Mouse (Mus musculus) stomach, embryonic 14.5 days (tissue): ENCODE measurements around the gene Lyl1. TPM values are rescaled to one million over a fixed set of nuclear protein-coding genes. Genes with fewer than 3 reads are reported as not detected.

Experiments used
- ATAC-seq: fragments of 200-750 bp; cut with Nextera tagmentation; 2 replicates; pipeline ENCODE4 v1.8.0; 2017; ENCODE audit warnings: low read depth, moderate TSS enrichment; ENCODE audit not compliant: insufficient number of reproducible peaks, insufficient read depth, low FRiP score
- H3K27ac ChIP-seq: fragments of 300-500 bp; sonication (generic); 2 replicates; pipeline ENCODE4 v1.5.1; 2014; ENCODE audit warnings: mild to moderate bottlenecking, low read length, moderate library complexity, mixed read lengths
- H3K27me3 ChIP-seq: fragments of 300-500 bp; sonication (generic); 2 replicates; pipeline ENCODE4 v1.6.1; 2014; ENCODE audit warnings: low read length, control low read depth, mixed read lengths; ENCODE audit not compliant: control insufficient read depth, insufficient read depth
- H3K36me3 ChIP-seq: fragments of 300-500 bp; sonication (generic); 2 replicates; pipeline ENCODE4 v1.6.1; 2014; ENCODE audit warnings: mild to moderate bottlenecking, control low read depth, low read length, moderate library complexity, mixed read lengths; ENCODE audit not compliant: control insufficient read depth, insufficient read depth
- H3K4me1 ChIP-seq: fragments of 300-500 bp; sonication (generic); 2 replicates; pipeline ENCODE4 v1.6.1; 2014; ENCODE audit warnings: low read length, control low read depth, mixed read lengths; ENCODE audit not compliant: control insufficient read depth, insufficient read depth
- H3K4me2 ChIP-seq: fragments of 300-500 bp; sonication (generic); replicated peaks from 2 replicates; pipeline ENCODE4 v1.6.1; 2014; ENCODE audit warnings: low read depth, low read length, control low read depth
- H3K4me3 ChIP-seq: fragments of 300-500 bp; sonication (generic); 2 replicates; pipeline ENCODE4 v1.5.1; 2014; ENCODE audit warnings: low read depth, low read length, control low read depth
- H3K9ac ChIP-seq: fragments of 300-500 bp; sonication (generic); replicated peaks from 2 replicates; pipeline ENCODE4 v1.6.1; 2014; ENCODE audit warnings: low read depth, mild to moderate bottlenecking, control low read depth, low read length, moderate library complexity, mixed read lengths
- H3K9me3 ChIP-seq: fragments of 300-500 bp; sonication (generic); 2 replicates; pipeline ENCODE4 v1.6.1; 2016; ENCODE audit warnings: low read depth, low read length, control low read depth; ENCODE audit not compliant: control insufficient read depth
- WGBS: fragments of 180-500 bp; shearing (Covaris S2); extraction: QIAGEN DNeasy Blood & Tissue Kit; methylation state at CpG from one replicate; pipeline ENCODE4 v1.1.7; 2014; 5-methylcytosine and 5-hydroxymethylcytosine counted together
- polyA plus RNA-seq: library from polyadenylated mRNA; unstranded; fragments of >200 nt; fragmentation: Nextera tagmentation; extraction: Ambion mirVana; gene quantifications from 2 replicates; pipeline ENCODE4 v1.2.1, GENCODE M21; 2014

Gene Lyl1
- polyA plus RNA-seq, 1 experiment from 2014 or later, result 4.6 TPM

DNA sequence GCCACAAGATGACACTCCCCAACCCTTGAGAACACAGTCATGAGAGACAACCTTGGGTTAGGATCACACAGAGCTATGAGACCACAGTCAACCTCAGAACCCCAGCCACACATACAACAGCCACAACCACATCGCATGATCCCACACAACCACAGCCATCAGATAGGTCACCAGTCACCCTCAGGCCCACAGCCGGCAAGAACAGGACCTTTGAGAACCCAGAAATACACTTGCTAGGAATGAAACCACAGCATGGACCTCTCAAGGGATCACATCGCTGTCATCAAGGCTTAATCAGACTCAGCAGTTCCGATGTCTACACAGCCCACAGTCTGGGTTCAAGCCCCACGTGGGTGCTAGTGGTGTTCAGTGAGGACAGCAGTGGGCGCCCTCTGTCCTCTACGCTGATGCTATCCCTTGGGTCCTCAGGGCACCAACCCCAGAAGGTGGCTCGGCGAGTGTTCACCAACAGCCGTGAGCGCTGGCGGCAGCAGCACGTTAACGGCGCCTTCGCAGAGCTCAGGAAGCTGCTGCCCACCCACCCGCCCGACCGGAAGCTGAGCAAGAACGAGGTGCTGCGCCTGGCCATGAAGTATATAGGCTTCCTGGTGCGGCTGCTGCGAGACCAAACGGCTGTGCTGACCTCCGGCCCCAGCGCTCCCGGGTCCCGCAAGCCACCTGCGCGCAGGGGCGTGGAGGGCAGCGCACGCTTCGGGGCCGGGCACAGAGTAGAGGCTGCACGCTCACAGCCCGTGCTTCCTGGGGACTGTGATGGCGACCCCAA, 2.4 kb downstream of the Lyl1 start:
- Histone ChIP-seq H3K4me1 (peaks cover 30% of the 10 kb centered on the region), H3K36me3 (peaks cover 13% of the 10 kb centered on the region; the same call in 1 of the 2 replicates), H3K4me2 (peak overlapping the region; percentile 26; the same call in 1 of the 2 replicates), H3K4me3 (0 out of 2 replicates have a peak overlapping the region, but pooled peaks have one; percentile 9), H3K9ac (no peak overlapping the region), H3K9me3 (no peaks in the 10 kb centered on the region), H3K27ac (no peak overlapping the region), H3K27me3 (peaks cover 43% of the 10 kb centered on the region; the same call in 1 of the 2 replicates)
- no peak for ATAC-seq
- WGBS, result 18% methylated on average over 38 of the region's 38 CpGs

DNA sequence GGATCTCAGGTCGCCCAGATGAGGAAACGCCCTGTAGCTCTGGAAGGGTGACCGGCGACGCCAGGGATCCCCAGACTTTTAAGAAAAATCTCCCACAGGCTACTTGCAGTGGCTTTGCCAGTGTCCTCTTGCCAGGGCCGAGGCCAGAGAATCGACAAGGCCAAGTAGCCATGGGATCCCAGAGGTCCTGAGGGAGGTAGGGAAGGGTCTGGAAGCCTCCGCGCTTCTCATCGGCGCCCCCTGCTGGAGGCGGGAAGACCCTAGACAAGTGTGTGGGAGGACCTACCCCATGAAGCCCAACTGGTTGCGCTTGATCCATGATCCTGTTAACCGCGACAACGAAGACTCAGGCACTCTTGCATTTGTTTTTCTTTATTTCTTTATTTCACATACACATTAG, 3.1 kb downstream of the Lyl1 start:
- Histone ChIP-seq H3K9ac (no peak overlapping the region), H3K4me1 (peaks cover 37% of the 10 kb centered on the region), H3K36me3 (peaks cover 9% of the 10 kb centered on the region; the same call in 1 of the 2 replicates), H3K9me3 (no peaks in the 10 kb centered on the region), H3K4me3 (peak overlapping the region; percentile 9; the same call in 1 of the 2 replicates), H3K4me2 (peak overlapping the region; percentile 26; the same call in 1 of the 2 replicates), H3K27ac (no peak overlapping the region), H3K27me3 (peaks cover 43% of the 10 kb centered on the region; the same call in 1 of the 2 replicates)
- 8% methylated on average over 16 of the region's 16 CpGs for WGBS
- no peak for ATAC-seq

DNA sequence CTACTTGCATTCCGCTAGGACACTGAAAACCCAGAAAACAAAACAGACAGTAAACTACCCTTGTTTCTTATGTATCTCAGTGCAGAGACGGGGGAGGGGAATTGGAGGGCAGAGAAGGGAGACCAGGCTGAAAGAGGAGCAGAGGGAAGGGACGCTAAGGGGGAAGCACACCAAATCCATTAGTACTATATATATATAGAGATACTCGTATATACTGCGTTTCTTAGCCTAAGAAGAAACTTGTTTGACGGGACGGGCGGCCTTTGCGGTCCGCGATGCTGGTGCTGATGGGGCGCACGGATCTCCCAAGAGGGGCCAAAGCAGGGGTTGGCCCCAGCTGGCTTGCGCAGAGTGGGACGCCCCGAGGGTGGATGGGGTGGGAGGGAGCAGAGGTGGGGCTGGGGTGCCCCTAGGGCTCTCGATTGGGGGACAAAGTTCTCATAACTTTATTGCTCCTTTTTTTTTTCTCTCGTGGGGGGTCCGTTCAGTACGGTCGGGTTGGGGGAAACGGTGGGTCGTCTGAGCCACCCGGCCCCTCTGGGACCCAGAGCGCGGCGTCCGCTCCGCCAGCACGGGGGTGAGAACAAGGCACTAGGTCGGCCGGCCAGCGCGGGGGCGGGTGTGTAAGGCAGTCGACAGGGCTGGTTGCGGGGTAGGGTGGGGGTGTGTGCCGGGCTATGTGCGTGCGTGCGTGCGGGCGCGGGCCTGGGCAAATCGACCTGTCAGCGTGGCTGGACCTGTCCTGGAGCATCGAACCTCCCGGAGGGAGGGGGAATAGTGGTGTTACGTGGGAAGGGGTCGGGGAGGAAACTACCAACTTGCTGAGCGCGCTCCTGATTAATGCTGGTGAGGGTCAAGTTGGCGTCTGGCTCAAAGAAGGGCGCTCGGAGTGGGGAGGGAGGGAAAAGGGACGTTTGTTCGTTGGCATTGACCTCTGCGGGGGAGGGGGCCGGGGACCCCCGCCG, 3.9 kb downstream of the Lyl1 start:
- peaks cover 40% of the 10 kb centered on the region for H3K4me1 ChIP-seq
- no peak overlapping the region; the same call in 1 of the 2 replicates for H3K9ac ChIP-seq
- H3K27me3 ChIP-seq, result peaks cover 43% of the 10 kb centered on the region; the same call in 1 of the 2 replicates
- no peak overlapping the region for H3K27ac ChIP-seq
- peak overlapping the region; percentile 43 for H3K4me2 ChIP-seq
- peaks cover 9% of the 10 kb centered on the region; the same call in 1 of the 2 replicates for H3K36me3 ChIP-seq
- WGBS, result 6% methylated on average over 61 of the region's 61 CpGs
- no peaks in the 10 kb centered on the region for H3K9me3 ChIP-seq
- no peak for ATAC-seq
- H3K4me3 ChIP-seq, result peak overlapping the region; percentile 20

DNA sequence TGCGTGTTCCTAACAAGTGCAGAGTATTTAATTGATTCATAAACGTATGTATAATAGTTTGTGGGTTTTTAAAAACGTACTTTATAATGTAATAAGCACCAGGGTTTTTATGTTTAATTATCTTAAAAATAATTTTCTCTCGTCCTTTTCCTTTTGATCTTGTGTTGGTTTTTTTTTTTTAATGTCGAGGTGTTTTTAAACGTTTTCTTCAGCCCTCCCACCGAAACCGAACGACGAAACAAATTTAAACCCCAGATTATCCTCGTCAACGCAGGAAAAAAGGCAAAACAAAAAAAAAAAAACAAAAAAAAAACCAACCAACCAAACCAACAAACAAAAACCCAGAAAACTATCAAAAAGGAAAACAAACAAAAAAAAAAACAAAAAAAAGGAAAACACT, 4.7 kb downstream of the Lyl1 start:
- Histone ChIP-seq H3K9ac (no peak overlapping the region; the same call in 1 of the 2 replicates), H3K27me3 (peaks cover 43% of the 10 kb centered on the region; the same call in 1 of the 2 replicates)

DNA sequence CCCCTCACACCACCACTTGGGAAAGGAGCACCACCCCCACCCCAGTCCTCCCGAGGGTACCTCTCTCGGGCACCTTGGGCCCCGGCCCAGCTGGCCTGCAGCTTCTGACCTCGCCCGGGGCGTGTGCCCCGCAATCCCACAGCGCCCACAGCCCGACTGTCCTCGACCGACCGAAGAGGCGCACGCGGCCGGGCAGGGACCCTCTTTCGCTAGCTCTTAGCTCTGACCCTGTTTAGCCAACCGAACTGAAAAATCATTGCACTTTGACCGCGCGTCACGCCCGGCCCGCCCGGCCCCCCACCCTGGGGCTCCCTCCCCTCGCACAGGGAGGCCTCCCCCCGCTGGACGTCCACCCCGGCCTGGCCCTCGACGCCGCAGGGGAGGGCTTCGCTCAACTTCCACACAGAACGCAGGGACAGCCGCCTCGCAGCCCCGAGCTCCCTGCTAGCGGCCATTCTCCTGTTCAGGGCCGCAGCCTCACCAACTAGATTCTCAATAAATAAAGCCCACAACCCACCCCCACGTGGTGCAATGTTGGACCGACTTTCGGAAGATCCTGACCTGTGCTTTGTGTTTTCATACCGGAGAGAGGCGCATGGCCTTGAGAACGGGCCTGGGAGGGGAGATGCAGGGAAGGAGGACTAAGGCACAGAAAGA, 5.5 kb downstream of the Lyl1 start:
- Histone ChIP-seq H3K9ac (no peak overlapping the region; the same call in 1 of the 2 replicates), H3K4me2 (peak overlapping the region; percentile 15), H3K4me1 (peaks cover 41% of the 10 kb centered on the region), H3K36me3 (peaks cover 9% of the 10 kb centered on the region; the same call in 1 of the 2 replicates), H3K4me3 (peak overlapping the region; percentile 20), H3K9me3 (no peaks in the 10 kb centered on the region), H3K27me3 (peaks cover 43% of the 10 kb centered on the region; the same call in 1 of the 2 replicates), H3K27ac (peak overlapping the region; percentile 66; the same call in 1 of the 2 replicates)
- 0 out of 2 replicates have a peak, but pooled peaks have one; percentile 7 for ATAC-seq
- 12% methylated on average over 45 of the region's 45 CpGs for WGBS

More for the DNA sequence above, 4.7 kb downstream of the Lyl1 start:
- Histone ChIP-seq H3K4me1 (peaks cover 40% of the 10 kb centered on the region), H3K9me3 (no peaks in the 10 kb centered on the region), H3K27ac (no peak overlapping the region), H3K4me3 (peak overlapping the region; percentile 20), H3K4me2 (peak overlapping the region; percentile 43), H3K36me3 (peaks cover 9% of the 10 kb centered on the region; the same call in 1 of the 2 replicates)
- WGBS, result 4% methylated on average over 12 of the region's 12 CpGs
- ATAC-seq, result no peak

DNA sequence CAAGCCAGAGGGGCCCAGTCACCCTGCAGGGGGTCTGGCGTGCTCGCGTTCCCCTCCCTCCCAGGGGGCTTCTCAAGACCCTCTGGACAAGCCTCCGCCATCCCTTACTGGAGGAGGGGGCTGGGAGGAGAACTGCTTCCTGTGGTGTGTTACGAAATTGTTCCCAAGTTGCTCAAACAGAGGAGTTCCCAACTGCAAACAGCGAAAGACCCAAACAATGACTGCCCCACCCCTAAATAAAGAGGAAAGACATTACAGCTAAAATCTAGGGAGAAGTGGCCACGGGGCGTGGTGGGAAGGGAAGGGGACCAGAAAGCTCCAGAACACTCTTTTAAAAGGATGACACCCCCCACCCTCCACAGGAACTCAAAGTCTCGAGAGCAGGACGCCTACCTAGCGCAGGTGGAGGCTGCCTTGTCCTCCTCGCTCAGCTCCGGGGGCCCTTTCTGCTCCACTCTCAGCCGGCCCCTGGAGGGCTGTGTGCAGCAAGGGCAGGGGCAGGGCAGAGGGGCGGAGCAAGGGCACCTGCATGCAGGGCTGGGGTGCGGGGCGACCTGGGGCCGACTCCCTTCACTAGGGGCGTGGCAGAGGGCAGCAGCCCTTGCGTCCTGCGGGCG, 6.1 kb downstream of the Lyl1 start:
- Histone ChIP-seq H3K4me1 (peaks cover 42% of the 10 kb centered on the region), H3K9ac (no peak overlapping the region; the same call in 1 of the 2 replicates), H3K36me3 (peaks cover 9% of the 10 kb centered on the region; the same call in 1 of the 2 replicates), H3K4me2 (peak overlapping the region; percentile 15), H3K27me3 (peaks cover 41% of the 10 kb centered on the region; the same call in 1 of the 2 replicates), H3K4me3 (peak overlapping the region; percentile 20), H3K27ac (peak overlapping the region; percentile 66), H3K9me3 (no peaks in the 10 kb centered on the region)
- 23% methylated on average over 22 of the region's 22 CpGs for WGBS
- ATAC-seq, result peak; percentile 64

DNA sequence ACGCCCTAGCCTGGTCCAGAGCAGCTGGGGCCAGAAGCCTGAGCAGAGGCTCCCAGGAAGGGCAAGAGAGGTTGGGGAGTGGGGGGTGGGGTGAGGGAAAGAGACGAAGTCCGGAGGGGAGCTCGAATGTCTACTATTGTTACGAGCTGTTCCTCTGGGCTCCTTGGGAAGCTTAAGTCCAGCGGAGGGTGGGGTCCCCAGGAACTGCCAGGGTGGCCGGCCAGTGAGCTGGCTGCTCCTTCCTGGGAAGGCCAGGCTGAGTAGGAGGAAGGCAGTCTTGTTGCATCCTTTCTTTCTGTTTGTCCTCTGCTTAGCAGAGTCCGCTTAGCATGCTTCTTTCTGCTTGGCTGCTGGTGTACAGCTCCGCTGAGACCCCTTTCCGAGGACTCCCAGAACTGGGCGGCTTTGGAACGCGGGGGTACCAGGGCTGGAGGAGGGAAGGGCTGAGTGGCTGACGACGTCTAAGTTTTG, 6.8 kb downstream of the Lyl1 start:
- Histone ChIP-seq H3K4me1 (peaks cover 48% of the 10 kb centered on the region), H3K27me3 (peaks cover 35% of the 10 kb centered on the region; the same call in 1 of the 2 replicates), H3K9ac (no peak overlapping the region), H3K4me2 (peak overlapping the region; percentile 15), H3K4me3 (0 out of 2 replicates have a peak overlapping the region, but pooled peaks have one; percentile 0), H3K9me3 (no peaks in the 10 kb centered on the region), H3K27ac (peak overlapping the region; percentile 66), H3K36me3 (peaks cover 9% of the 10 kb centered on the region; the same call in 1 of the 2 replicates)
- no peak for ATAC-seq
- 26% methylated on average over 15 of the region's 15 CpGs for WGBS
